Mouse (Mus musculus) lung, embryonic 14.5 days (tissue): ENCODE data around the gene Plppr1. TPM values are rescaled to one million over a fixed set of nuclear protein-coding genes. Genes with fewer than 3 reads are reported as not detected.

Source experiments
- ATAC-seq: fragments of 200-750 bp; cut with Nextera tagmentation; 2 replicates; pipeline ENCODE4 v1.8.0; 2017; ENCODE audit warnings: mild to moderate bottlenecking, moderate TSS enrichment, moderate library complexity; ENCODE audit not compliant: insufficient read depth
- DNase-seq: peaks from one replicate; pipeline ENCODE4 v3.0.0-alpha.2; 2015
- H3K27ac ChIP-seq: fragments of 300-500 bp; sonication (generic); 2 replicates; pipeline ENCODE4 v1.5.1; 2014; ENCODE audit warnings: low read depth, mild to moderate bottlenecking, moderate library complexity
- H3K27me3 ChIP-seq: fragments of 300-500 bp; sonication (generic); 2 replicates; pipeline ENCODE4 v1.6.1; 2014; ENCODE audit warnings: low read length, control low read depth; ENCODE audit not compliant: insufficient read depth
- H3K36me3 ChIP-seq: fragments of 300-500 bp; sonication (generic); 2 replicates; pipeline ENCODE4 v1.6.1; 2014; ENCODE audit warnings: control low read depth; ENCODE audit not compliant: insufficient read depth
- H3K4me1 ChIP-seq: fragments of 300-500 bp; sonication (generic); 2 replicates; pipeline ENCODE4 v1.6.1; 2014; ENCODE audit warnings: antibody characterized with exemption, control low read depth; ENCODE audit not compliant: insufficient read depth
- H3K4me2 ChIP-seq: fragments of 300-500 bp; sonication (generic); 2 replicates; pipeline ENCODE4 v1.6.1; 2014; ENCODE audit warnings: mild to moderate bottlenecking
- H3K4me3 ChIP-seq: fragments of 300-500 bp; sonication (generic); 2 replicates; pipeline ENCODE4 v1.5.1; 2014; ENCODE audit warnings: low read depth, low read length
- H3K9ac ChIP-seq: fragments of 300-500 bp; sonication (generic); 2 replicates; pipeline ENCODE4 v1.6.1; 2014
- H3K9me3 ChIP-seq: fragments of 300-500 bp; sonication (generic); 2 replicates; pipeline ENCODE4 v1.6.1; 2016; ENCODE audit warnings: low read depth, low read length, control low read depth
- CTCF ChIP-seq: IDR thresholded peaks from 2 replicates; pipeline ENCODE4 v1.5.1; 2016; ENCODE audit warnings: antibody characterized with exemption, low read depth
- WGBS: fragments of 180-500 bp; shearing (Covaris S2); extraction: QIAGEN DNeasy Blood & Tissue Kit; methylation state at CpG from one replicate; pipeline ENCODE4 v1.1.7; 2014; 5-methylcytosine and 5-hydroxymethylcytosine counted together
- polyA plus RNA-seq: library from polyadenylated mRNA; unstranded; fragments of >200 nt; fragmentation: Nextera tagmentation; extraction: Ambion mirVana; gene quantifications from 2 replicates; pipeline ENCODE4 v1.2.1, GENCODE M21; 2014

The Plppr1 gene
- polyA plus RNA-seq, 1 experiment from 2014 or later, result 0.63 TPM

DNA sequence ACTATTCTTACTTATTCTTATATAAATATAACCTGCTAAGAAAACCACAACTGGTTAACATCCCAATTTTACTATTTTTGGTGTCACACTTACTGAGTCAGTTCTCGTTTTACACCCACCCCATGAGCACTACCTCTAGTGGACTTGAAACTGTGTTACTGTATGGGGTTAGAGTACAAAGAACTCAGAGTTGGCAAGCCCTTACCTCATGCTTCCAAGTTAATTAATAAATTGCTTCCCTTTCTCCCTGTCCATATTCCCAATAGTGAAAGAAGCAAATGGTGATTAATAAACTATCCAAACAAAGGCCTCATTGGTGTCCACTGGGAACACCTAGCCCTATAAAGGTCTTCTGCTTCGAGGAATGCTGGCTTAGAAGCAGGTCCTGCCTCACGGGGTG, 107.3 kb downstream of the Plppr1 start:
- Histone ChIP-seq H3K36me3 (no peaks in the 10 kb centered on the region), H3K9me3 (no peaks in the 10 kb centered on the region), H3K4me1 (no peaks in the 10 kb centered on the region), H3K27me3 (no peaks in the 10 kb centered on the region), H3K27ac (no peak overlapping the region), H3K4me2 (no peak overlapping the region), H3K4me3 (no peak overlapping the region), H3K9ac (no peak overlapping the region)
- DNase-seq (no peak), ATAC-seq (no peak)
- 68% methylated on average over 3 of the region's 3 CpGs for WGBS
- TF ChIP-seq CTCF, result no peak

DNA sequence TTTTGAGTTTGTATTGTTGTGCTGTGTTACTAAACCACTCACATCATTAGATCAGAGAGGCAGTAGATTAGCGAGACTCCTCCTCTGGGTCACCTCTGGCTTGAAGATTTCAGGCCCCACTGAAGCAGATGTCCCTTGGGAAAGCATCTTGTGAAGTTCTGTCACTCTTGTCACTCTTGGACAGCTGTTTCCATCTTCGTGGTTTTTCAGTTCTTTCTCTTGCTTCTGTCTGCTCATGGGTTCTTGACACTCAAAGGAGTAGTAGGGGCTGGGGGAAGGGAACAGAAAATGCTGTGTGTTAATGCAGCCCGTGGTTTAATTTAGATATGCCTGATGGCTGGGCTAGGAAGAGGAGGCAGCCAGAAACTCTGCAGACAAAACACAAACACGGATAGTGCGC, 108.0 kb downstream of the Plppr1 start:
- H3K27me3 ChIP-seq, result no peaks in the 10 kb centered on the region
- DNase-seq (no peak), ATAC-seq (no peak)
- H3K4me2 ChIP-seq, result no peak overlapping the region
- no peaks in the 10 kb centered on the region for H3K9me3 ChIP-seq
- TF ChIP-seq CTCF, result no peak
- no peaks in the 10 kb centered on the region for H3K4me1 ChIP-seq
- 75% methylated on average over 5 of the region's 5 CpGs for WGBS
- no peak overlapping the region for H3K9ac ChIP-seq
- no peaks in the 10 kb centered on the region for H3K36me3 ChIP-seq
- H3K27ac ChIP-seq, result no peak overlapping the region
- no peak overlapping the region for H3K4me3 ChIP-seq

DNA sequence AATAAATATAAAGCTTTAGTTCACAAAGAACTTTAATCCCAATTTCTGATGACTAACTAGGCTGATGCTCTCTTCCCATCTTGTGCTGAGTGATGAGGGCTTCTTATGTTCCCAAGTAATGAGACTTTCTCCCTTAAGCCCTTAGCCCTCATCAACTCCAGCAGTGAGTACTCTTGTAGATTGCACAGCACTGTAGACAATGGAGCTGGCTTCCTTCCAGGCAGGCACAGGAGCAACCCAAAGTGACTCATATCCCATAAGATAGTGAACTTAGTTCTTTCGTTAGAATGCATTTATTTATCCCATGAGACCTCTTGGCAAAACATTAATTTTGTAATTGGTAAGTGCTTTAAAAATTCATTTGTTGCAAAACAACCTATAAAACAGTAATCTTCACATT, 110.4 kb downstream of the Plppr1 start:
- WGBS, result 35% methylated on average over 1 of the region's 1 CpGs
- no peak for TF ChIP-seq CTCF
- peak; percentile 32 for DNase-seq
- Histone ChIP-seq H3K27ac (no peak overlapping the region), H3K9ac (no peak overlapping the region), H3K4me1 (no peaks in the 10 kb centered on the region), H3K36me3 (no peaks in the 10 kb centered on the region), H3K9me3 (no peaks in the 10 kb centered on the region), H3K27me3 (no peaks in the 10 kb centered on the region), H3K4me2 (no peak overlapping the region), H3K4me3 (no peak overlapping the region)
- no peak for ATAC-seq

DNA sequence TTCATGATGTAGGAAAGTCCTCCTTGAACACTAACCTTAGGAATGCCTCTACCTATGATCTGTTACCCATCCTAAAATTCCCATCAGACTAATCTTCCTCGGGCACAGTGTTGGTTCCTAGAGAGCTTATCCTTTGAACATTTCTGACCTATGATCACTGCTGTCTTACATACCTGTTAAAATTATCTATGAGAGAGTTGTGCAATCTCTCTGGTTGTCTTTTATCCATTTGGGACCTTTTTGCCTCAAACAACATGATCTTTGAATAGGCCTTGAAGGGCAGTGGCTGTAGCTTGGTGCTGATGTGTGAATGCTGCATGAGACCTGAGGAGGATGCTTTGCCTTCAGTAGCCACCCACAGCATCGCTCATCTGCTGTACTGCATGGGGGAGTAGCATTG, 119.0 kb downstream of the Plppr1 start:
- H3K4me2 ChIP-seq, result no peak overlapping the region
- no peaks in the 10 kb centered on the region for H3K27me3 ChIP-seq
- no peak for TF ChIP-seq CTCF
- no peak overlapping the region for H3K27ac ChIP-seq
- WGBS, result 78% methylated on average over 2 of the region's 2 CpGs
- DNase-seq (no peak), ATAC-seq (no peak)
- no peak overlapping the region for H3K4me3 ChIP-seq
- no peak overlapping the region for H3K9ac ChIP-seq
- no peaks in the 10 kb centered on the region for H3K4me1 ChIP-seq
- no peaks in the 10 kb centered on the region for H3K9me3 ChIP-seq
- no peaks in the 10 kb centered on the region for H3K36me3 ChIP-seq

DNA sequence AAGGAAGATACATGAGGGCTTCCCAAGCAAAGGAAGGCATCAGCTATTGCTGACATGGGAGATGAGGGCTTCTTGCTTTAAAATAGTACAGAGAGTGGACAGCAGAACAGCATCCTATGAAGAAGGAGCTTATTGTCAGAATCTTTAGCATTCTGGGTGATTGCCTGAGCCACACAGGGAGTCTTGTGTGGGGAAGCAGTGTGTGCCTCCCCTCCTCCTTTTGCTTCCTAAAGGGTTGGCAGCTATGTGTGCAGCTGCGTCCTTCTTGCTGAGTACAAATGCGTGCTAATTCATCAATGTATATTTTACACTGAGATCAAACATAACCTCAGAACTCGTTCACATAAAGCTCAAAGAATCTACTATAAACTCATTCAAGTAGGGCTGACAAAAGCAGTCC, 119.8 kb downstream of the Plppr1 start:
- no peak overlapping the region for H3K9ac ChIP-seq
- H3K4me3 ChIP-seq, result no peak overlapping the region
- 25% methylated on average over 3 of the region's 3 CpGs for WGBS
- no peaks in the 10 kb centered on the region for H3K36me3 ChIP-seq
- H3K27ac ChIP-seq, result no peak overlapping the region; the same call in 1 of the 2 replicates
- no peak for DNase-seq
- ATAC-seq, result no peak
- H3K4me1 ChIP-seq, result no peaks in the 10 kb centered on the region
- no peak for TF ChIP-seq CTCF
- H3K9me3 ChIP-seq, result no peaks in the 10 kb centered on the region
- no peaks in the 10 kb centered on the region for H3K27me3 ChIP-seq
- no peak overlapping the region for H3K4me2 ChIP-seq

DNA sequence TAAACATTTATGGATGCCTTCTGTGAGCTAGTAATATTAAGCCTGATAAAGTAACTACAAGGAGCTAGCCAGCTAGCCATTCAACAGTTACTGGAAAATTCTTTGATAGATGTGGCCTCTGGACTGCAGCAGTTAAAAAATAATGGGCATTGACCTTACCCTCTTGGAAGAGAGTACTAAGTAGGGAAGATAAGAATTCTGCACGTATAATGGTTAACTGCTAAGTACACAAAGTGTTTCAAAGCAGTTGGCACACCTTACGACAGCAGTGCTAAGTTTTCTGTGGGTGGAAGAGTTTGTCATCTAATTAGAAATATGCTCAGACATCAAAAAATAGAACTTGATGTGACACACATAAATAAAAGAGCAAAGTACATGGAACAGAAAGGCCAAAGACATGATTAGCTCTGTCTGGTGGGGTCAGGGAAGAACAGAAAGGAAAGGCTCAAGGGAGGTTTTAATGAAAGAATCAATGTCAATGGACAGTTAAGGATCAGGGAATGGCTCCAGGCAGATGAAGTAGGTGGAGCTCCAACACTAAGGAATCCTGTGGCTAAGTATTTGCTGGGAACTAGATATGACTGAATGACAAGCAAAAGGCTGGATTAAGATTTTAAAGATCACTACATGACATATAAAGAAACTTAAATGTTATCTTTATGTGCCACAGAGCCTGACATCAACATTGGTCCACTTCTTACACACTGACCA, 120.6 kb downstream of the Plppr1 start:
- no peak for TF ChIP-seq CTCF
- Histone ChIP-seq H3K9ac (no peak overlapping the region), H3K9me3 (no peaks in the 10 kb centered on the region), H3K4me2 (no peak overlapping the region), H3K36me3 (no peaks in the 10 kb centered on the region), H3K4me1 (no peaks in the 10 kb centered on the region), H3K27ac (no peak overlapping the region; the same call in 1 of the 2 replicates), H3K27me3 (no peaks in the 10 kb centered on the region), H3K4me3 (no peak overlapping the region)
- WGBS, result 26% methylated on average over 2 of the region's 2 CpGs
- no peak for DNase-seq
- ATAC-seq, result no peak

DNA sequence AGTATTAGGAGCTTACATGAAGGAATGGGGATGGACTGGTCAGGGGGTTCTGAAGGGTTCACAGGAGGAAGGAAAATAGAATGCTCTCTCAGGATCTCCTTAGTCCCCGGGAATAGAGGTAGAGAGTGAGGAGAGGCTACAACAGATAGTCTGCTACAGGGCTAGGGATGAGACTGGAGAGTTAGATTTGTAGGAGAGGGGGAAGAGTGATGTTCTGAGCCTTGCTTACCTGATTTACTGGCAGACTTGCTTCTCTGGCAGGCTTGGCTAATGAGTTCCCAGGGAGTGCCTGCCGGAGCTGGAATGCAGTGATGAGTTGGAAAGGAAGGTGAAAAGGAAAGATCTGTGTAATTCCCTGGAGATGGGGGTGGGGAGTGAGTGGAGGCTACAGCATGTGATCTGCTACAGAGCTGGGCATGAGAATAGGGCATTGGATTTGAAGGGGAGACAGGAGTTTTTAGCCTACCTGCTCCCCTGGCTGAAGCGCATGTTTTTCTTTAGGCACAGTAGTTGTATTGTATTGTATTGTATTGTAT, 131.0 kb downstream of the Plppr1 start:
- H3K9me3 ChIP-seq, result no peaks in the 10 kb centered on the region
- ATAC-seq, result no peak
- no peak overlapping the region for H3K27ac ChIP-seq
- no peaks in the 10 kb centered on the region for H3K27me3 ChIP-seq
- no peak overlapping the region for H3K4me2 ChIP-seq
- no peak overlapping the region for H3K4me3 ChIP-seq
- TF ChIP-seq CTCF, result no peak
- H3K9ac ChIP-seq, result no peak overlapping the region
- H3K36me3 ChIP-seq, result no peaks in the 10 kb centered on the region
- 50% methylated on average over 3 of the region's 3 CpGs for WGBS
- H3K4me1 ChIP-seq, result no peaks in the 10 kb centered on the region
- no peak for DNase-seq
